Mouse (Mus musculus): ENCODE measurements around the gene Zfp846.

DNA sequence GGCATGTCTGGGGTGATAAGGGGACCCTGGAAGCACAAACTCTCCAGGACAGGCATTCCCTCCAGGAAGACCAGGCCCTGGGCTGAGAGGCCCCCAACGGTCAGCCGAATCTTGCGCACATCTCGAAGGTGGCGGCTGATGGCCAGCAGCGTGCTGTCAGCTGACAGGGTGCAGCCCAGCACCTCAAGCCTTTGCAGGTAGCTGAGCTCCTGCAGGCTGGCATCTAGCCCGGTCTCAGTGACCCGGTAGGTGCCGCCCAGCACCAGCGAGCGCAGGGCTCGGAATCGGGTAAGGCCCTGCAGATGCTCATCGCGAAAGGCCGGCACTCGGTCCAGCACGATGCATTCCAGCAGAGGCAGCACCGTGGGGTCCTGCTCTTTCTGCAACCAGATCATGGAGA is 57.5 kb downstream of the Zfp846 start:
- TF ChIP-seq FLI1 (IDR thresholded peaks at IDR 0.05; ENCODE audit: low read length) (no peak), GATA1 (IDR thresholded peaks at IDR 0.05; ENCODE audit: borderline replicate concordance, low read length) (no peak)
